Comparison of ENCODE assay signal across 17 mouse cellular contexts in genomic region chr7:143311471-143311870, GRCm38 (mm10).
A peak's percentile ranks its signal among the peaks of the same experiment; 100 is the strongest.
DNase-seq lines count a peak whose midpoint lies in the region; ATAC-seq and TF ChIP-seq lines count a peak whose summit lies in the region.
"Had no signal": no experiment of that assay in that cellular context is flagged by ENCODE, and none has a peak within 500 bp of the region (broad histone marks: within the 10 kb centered on the region; RNA-seq: fewer than 3 reads in every experiment).

No protein-coding gene starts in this region.

- no peak for ATAC-seq in heart, embryonic 16.5 days (replicated peaks; ENCODE audit: extremely low read depth, insufficient read depth, low FRiP score)
- no peak for ATAC-seq in embryonic facial prominence, embryonic 15.5 days (ENCODE audit: insufficient number of reproducible peaks, low FRiP score, low TSS enrichment, low read depth)
- no peak for ATAC-seq in stomach, embryonic 15.5 days (ENCODE audit: insufficient read depth, low FRiP score, low read depth)

- peak; percentile 29 for DNase-seq in adrenal gland, postnatal 10 days
- no peak for DNase-seq in adrenal gland, adult 18-20 months (ENCODE audit: low spot score in 2 of 2)
- no peak for DNase-seq in heart, postnatal 25 days (ENCODE audit: low spot score)
- DNase-seq in kidney, postnatal 36 days = no peak
- no peak for DNase-seq in left cerebral cortex, adult 2 months (ENCODE audit: extremely low spot score in 1 of 2, low spot score in 2 of 2)
- DNase-seq: heart, adult 2 months; kidney, adult 9 months; liver; lung, adult 2 months; lung, postnatal 4 days; midbrain, embryonic 14.5 days; right cerebral cortex, adult 18-20 months; thymus, postnatal 36 days had no signal

- intact Hi-C loops in heart, postnatal 25 days (cut with DNase I) = no loop called here
- intact Hi-C loops in left cerebral cortex, adult 2 months (cut with DNase I) = no loop called here

- H3K27ac ChIP-seq in heart, embryonic 16.5 days (ENCODE audit: low read length) = peak overlapping the region; percentile 47; the same call in 1 of the 2 replicates
- peak overlapping the region; percentile 85 for H3K27ac ChIP-seq in embryonic facial prominence, embryonic 15.5 days (replicated peaks)
- H3K27ac ChIP-seq in stomach, embryonic 15.5 days = peak overlapping the region; percentile 64
- H3K27ac ChIP-seq in left cerebral cortex, adult 2 months = no peak overlapping the region
- H3K27ac ChIP-seq: forebrain, embryonic 12.5 days; heart, adult 2 months had no signal

- H3K27me3 ChIP-seq in heart, embryonic 16.5 days (ENCODE audit: control insufficient read depth, insufficient read depth, low read length) = no peaks in the 10 kb centered on the region
- H3K27me3 ChIP-seq in embryonic facial prominence, embryonic 15.5 days = no peaks in the 10 kb centered on the region
- H3K27me3 ChIP-seq in stomach, embryonic 15.5 days (replicated peaks) = no peaks in the 10 kb centered on the region

- no peak overlapping the region for H3K4me2 ChIP-seq in heart, embryonic 16.5 days (ENCODE audit: low read depth, low read length)
- H3K4me2 ChIP-seq in embryonic facial prominence, embryonic 15.5 days (replicated peaks) = no peak overlapping the region
- H3K4me2 ChIP-seq in stomach, embryonic 15.5 days = no peak overlapping the region
- H3K4me2 ChIP-seq: forebrain, embryonic 12.5 days had no signal

- peaks cover 56% of the 10 kb centered on the region for H3K4me1 ChIP-seq in heart, embryonic 16.5 days (ENCODE audit: control insufficient read depth, insufficient read depth, low read length)
- H3K4me1 ChIP-seq in embryonic facial prominence, embryonic 15.5 days = peaks cover 40% of the 10 kb centered on the region
- peaks cover 41% of the 10 kb centered on the region for H3K4me1 ChIP-seq in stomach, embryonic 15.5 days
- H3K4me1 ChIP-seq: forebrain, embryonic 12.5 days had no signal

- WGBS in heart, embryonic 16.5 days = 72% methylated on average over 7 of the region's 7 CpGs
- WGBS in embryonic facial prominence, embryonic 15.5 days = 83% methylated on average over 7 of the region's 7 CpGs
- 85% methylated on average over 7 of the region's 7 CpGs for WGBS in stomach, embryonic 15.5 days

- TF ChIP-seq CTCF in left cerebral cortex, adult 2 months (IDR thresholded peaks at IDR 0.05) = no peak

- no peaks in the 10 kb centered on the region for H3K9me3 ChIP-seq in heart, embryonic 16.5 days (replicated peaks; ENCODE audit: control insufficient read depth, low read length)
- no peaks in the 10 kb centered on the region for H3K9me3 ChIP-seq in embryonic facial prominence, embryonic 15.5 days (replicated peaks)
- H3K9me3 ChIP-seq in stomach, embryonic 15.5 days = no peaks in the 10 kb centered on the region
- H3K9me3 ChIP-seq: forebrain, embryonic 12.5 days had no signal

- no peak overlapping the region for H3K9ac ChIP-seq in heart, embryonic 16.5 days (ENCODE audit: low read length)
- H3K9ac ChIP-seq in embryonic facial prominence, embryonic 15.5 days = no peak overlapping the region
- no peak overlapping the region for H3K9ac ChIP-seq in stomach, embryonic 15.5 days
- H3K9ac ChIP-seq: forebrain, embryonic 12.5 days had no signal

- H3K36me3 ChIP-seq in heart, embryonic 16.5 days (ENCODE audit: control insufficient read depth, insufficient read depth) = no peaks in the 10 kb centered on the region
- no peaks in the 10 kb centered on the region for H3K36me3 ChIP-seq in embryonic facial prominence, embryonic 15.5 days
- H3K36me3 ChIP-seq in stomach, embryonic 15.5 days = no peaks in the 10 kb centered on the region
- H3K36me3 ChIP-seq: forebrain, embryonic 12.5 days had no signal

- no peak overlapping the region for H3K4me3 ChIP-seq in heart, embryonic 16.5 days (ENCODE audit: low read length)
- H3K4me3 ChIP-seq in embryonic facial prominence, embryonic 15.5 days (replicated peaks) = no peak overlapping the region
- H3K4me3 ChIP-seq in stomach, embryonic 15.5 days (replicated peaks) = no peak overlapping the region
- no peak overlapping the region for H3K4me3 ChIP-seq in left cerebral cortex, adult 2 months
- H3K4me3 ChIP-seq: forebrain, embryonic 12.5 days; heart, adult 2 months had no signal
